Mouse (Mus musculus): Measurements from ENCODE around the gene Dop1a. TPM values are rescaled to one million over a fixed set of nuclear protein-coding genes. Genes with fewer than 3 reads are reported as not detected.
"Not testable (repeated sequence)": the region's sequence is repeated elsewhere in the genome, so short reads cannot be mapped to it uniquely, and the experiment has no call there.

Dop1a gene
- total RNA-seq, 1 experiment from 2014 or later, result 26.4 TPM

DNA sequence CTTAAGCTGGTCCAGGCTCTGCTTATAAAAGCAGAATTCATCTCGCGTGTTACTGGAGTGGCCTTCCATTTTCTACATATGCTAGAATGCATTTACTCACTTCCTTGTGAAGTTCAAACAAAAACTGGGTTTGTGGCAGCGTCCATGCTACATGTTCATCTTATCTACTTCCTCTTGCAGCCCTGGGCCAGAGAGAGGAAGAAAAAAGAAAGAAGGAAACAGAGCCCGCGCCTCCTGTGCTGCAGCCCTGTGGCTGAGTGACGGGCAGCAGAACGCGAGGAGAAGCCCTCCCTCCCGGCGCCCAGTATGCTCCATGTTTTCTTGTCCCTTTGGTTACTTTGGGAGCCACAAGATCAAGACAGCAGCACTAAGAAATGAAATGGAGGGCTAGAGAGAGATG is 112.7 kb downstream of the Dop1a start:
- DNase-seq, result no peak

DNA sequence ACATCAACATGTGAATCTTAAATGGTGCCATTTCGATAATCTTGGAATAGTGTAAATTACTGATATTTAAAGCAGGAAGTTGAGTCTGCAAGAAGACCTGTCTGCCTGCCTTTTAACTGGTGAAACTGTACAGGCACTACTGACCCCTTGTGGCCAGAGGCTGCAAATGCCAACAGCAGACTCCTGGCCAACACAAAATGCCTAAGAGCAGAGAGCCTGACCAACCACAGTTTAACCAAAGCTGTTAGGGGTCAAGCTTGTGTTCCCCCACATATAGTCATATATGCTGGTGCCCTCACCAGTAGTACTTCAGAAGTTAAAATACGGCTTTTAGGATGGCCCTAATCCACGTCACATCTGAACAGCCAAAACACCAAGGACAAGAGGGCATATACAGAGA is 116.8 kb downstream of the Dop1a start:
- peak; percentile 83 for DNase-seq

DNA sequence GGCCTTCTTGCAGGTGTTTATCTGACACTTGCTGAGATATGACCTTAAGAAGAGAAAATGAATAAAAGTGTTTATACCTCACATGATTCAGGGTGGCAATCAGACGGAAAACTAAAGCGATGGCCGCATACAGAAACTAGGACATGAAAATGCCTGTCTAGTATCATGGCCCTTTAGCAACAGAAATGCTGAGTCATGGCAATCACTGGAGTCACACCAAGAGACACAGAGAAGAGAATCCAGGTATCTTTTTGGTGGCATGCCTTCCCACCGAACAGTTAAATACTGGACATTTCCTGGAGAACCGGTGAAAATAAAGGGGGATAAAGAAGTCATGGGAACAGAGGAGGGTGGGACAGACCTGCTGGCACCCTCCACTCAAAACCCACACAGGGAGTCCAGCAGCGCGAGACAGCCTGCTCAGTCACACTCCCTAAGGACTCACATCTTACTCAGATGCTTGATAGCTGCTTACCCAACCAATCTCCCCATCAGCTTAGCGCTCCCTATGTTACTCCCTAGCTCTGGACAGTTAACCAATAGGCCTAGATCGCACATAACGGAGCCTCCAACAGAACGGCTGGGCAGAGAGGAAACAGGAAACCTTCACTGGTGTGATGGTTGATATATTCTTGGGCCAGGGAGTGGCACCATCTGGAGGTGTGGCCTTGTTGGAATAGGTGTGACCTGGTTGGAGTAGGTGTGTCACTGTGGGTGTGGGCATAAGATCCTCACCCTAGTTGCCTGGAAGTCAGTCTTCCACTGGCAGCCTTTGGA is 120.3 kb downstream of the Dop1a start:
- DNase-seq, result no peak

DNA sequence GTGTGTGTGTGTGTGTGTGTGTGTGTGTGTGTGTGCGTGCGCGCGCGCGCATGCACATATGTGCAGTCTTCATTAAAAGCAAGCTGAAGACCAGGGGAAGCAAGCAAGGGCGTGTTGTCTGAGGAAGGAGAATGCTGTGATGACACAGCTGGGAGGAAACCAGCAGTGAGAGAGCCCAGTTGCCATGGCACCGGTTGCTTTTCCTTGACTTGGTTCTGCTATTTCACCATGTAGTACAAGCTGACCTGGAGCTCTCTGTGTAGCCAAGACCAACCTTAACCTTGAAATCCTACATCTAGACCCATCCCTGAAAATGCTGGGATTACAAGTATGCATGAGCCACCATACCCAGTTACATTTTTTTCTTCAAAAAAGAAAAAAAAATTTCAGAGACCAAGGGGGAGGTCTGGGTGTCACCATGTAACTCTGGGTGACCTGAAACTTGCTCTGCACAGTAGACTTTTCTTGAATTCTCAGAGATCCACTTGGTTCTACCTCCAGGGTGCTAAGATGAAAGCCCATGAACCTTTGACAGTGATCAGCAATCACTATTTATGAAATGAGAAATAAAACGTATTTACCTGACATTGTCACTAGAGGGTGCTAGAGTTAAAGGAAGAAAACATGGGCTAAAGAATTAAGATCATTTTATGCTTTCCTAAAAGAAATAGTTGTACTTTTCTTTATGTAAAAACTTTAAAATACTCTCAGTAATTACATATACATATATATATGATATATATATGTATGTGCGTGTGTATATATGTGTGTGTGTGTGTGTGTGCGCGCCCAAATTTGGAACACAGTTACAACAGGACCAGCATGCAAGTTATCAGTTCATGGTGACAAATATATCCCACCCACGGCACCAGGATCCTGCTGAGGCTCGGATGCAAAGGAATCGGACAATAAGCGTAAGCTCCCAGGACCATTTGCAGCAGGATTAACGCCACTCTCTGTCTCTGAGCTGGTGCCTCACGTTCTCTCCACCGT is 126.0 kb downstream of the Dop1a start:
- peak; percentile 42 for DNase-seq

DNA sequence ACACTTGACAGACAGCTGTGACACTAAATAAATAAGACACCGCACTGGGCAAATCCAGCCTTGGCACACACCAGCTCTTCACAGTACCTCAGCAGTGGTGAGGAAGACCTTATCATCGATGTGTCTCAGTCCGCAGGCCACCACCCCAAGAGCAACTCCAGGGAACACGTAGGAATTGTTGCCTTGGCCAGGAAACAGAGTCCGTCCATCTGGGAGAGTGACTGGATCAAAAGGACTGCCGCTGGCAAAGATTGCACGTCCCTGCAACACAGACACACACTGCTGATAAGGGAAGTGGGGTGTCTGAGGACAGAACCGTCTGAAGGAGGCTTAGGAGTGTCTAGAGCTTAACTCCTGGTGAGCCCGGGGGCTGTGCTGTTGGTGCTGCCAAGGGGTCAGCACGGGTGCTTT is 127.4 kb downstream of the Dop1a start:
- DNase-seq, result not testable (repeated sequence)

DNA sequence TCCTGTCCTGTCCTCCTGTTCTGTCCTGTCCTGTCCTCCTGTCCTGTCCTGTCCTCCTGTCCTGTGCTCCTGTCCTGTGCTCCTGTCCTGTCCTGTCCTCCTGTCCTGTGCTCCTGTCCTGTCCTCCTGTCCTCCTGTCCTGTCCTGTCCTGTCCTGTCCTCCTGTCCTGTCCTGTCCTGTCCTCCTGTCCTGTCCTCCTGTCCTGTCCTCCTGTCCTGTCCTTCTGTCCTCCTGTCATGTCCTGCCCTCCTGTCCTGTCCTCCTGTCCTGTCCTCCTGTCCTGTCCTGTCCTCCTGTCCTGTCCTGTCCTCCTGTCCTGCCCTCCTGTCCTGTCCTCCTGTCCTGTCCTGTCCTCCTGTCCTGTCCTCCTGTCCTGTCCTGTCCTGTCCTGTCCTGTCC is 130.0 kb downstream of the Dop1a start:
- not testable (repeated sequence) for DNase-seq

DNA sequence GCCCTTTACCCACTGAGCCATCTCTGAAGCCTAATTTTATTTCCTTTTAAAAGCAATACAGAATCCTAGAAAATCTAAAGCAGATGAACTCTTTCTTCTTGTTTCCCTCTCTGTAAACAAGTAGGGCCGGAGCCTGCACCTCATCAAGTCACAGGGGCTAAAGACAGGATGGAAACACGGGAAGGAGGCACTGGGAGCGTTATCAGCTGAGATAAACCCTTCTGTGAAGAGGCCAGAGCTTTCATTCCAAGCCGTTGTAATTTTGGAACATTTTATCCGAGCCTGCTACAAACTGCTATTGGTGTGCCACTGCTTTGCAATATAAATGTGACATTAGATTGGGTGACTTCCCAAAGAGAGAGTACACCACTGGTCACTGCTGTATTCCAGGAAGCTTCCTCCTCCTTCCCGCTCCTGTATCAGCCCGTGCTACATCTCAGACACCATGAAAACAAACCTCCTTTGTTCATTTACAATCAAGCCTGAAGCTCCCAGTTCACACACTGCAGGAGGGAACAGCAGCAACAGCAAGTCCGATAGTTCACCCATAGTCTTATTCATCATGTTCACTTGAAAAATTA is 132.9 kb downstream of the Dop1a start:
- no peak for DNase-seq

Other genes starting within 250 kb of the Dop1a start
- gene Ube2cbp, start 2.2 kb upstream of the Dop1a start, total RNA-seq (2021), result 2.9 and 3.3 TPM in 2 replicates
- 23.0 and 29.3 TPM in 2 replicates for gene Pgm3, start 104.7 kb downstream of the Dop1a start, total RNA-seq (2021)
- 4.7 and 4.9 TPM in 2 replicates for gene Rwdd2a, start 104.8 kb downstream of the Dop1a start, total RNA-seq (2021)
- 534 and 576 TPM in 2 replicates for gene Me1, start 228.8 kb downstream of the Dop1a start, total RNA-seq (2021)